Mouse (Mus musculus) retina, postnatal 1 day (tissue): ENCODE data around the gene Dnajc15.

Source experiments
- DNase-seq: peaks from one replicate; pipeline ENCODE4 v3.0.0-alpha.2; 2012

Dnajc15 gene

DNA sequence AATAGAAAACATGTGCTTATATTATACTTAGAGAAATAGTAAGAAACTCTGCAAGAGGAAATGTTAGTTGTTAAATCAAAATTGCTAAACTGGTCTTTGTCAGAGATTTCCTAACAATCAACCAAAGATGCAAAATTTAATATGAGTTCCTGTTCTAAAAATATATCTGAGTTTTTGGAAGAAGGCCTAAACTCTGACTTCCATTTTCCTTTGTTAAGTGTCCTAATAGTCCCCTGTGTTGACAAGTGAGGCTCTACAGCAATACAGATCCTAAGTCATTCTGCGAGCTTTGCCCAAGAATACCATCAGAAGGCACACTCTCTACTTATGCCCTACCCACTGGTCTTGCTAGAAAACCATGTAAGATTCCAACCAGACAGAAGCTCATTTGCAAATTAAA, 21.0 kb downstream of the Dnajc15 start:
- no peak for DNase-seq

DNA sequence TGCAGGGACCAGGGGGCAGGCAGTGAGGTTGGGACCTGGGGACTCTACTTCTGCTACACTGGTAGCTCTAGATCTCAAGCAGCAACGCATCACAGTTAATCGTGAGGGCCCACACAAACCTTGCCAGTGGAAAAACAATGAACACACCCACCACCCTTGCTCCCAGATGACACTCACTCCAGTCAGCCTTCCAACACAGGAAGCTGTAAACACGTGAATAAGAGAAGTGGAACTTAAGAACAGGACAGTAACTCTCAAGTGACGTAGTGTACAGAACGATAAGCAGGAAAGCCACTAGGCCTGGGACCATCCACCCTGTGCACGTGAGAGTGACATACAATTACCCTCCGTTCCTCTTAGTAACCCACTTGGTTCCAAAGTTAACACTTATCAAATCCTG, 25.1 kb downstream of the Dnajc15 start:
- DNase-seq: no peak

DNA sequence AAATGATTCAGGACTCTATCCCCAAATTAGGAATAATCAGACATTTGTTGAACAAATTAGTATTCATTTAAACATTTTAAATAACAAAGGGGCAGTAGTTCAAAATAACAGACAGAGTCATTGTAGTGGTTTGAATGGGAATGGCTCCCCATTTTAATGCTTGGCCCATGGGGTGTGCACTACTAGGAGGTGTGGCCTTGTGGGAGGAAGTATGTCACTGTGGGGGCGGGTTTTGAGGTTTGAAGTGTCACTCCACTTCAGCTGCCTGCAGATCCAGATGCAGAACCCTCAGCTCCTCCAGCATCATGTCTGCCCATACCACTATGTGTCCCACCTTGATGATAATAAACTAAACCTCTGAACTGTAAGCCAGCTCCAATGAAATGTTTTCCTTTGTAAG, 26.6 kb downstream of the Dnajc15 start:
- DNase-seq: no peak

DNA sequence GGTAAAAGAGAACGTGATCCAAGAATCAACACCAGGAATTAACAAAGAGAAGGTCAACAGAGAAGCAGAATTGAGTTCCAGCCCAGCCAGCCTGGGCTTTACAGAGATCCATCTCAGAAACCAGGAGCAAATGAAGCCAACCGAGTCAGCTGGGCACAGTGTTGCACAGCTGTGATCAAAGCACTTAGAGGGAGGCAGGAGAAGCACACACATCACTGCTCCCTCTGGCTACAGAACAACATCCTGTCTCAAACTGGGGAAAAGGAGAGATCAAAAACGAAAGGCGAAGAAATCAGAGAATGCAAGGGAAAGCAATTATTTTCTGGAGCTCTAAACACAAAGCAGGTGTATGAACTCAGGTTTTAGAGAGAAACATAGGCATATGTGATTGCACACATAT, 28.7 kb downstream of the Dnajc15 start:
- DNase-seq: no peak

DNA sequence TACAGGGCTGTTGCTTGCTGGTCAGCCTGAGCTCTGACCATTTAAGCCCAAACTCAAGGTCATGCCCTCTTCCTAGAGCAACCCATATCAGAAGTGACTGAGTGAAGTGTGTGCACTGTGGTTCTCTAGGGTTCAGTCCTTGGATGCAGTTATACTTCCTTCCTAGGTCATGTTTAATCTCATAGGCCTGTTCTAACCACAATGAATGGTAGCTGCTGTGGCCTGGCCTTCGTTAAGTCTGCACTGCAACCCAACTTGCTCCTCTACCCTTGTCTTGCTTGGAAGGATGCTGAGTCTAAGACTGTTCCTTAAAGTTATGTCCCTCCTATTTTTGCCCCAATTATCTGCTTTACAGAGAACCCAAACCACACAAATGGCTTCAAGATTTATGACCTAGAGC, 29.4 kb downstream of the Dnajc15 start:
- no peak for DNase-seq

DNA sequence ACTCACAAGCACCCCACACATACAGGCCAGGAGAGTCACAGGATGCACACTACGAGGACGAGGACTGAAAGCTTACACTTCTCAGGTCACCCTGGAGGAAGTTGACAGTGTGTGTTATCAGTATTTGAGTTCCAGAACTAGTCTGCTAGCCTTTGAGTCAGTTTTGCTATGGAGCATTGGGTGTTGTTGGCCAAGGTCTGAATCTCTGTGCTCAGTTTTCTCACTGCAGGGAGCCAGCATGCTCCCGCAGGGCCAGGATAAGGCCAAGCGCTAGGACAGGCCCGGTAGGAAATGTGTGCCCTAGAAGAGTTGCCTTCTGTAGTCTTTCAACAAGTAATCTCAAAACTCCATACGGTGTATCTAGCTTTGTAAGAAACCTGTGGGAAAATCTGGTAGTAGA, 34.4 kb downstream of the Dnajc15 start:
- DNase-seq: no peak

DNA sequence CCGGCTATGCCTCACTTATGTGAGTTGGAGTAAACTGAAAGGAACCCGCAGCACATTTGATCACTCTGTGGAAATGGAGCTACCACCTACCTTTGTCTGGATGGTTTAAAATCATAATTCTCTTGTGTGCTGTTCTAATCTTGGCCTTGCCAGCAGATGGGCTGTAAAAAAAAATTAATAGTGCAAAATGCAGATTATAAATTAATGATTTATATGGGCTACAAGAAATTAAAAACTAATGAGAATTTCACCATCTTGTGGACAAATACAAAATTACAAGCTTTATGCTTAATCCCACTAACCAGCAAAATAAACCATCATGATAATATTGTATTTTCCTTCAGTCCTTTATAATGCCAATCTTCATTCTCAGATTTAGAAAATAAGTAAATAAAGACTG, 34.8 kb downstream of the Dnajc15 start:
- DNase-seq: no peak

DNA sequence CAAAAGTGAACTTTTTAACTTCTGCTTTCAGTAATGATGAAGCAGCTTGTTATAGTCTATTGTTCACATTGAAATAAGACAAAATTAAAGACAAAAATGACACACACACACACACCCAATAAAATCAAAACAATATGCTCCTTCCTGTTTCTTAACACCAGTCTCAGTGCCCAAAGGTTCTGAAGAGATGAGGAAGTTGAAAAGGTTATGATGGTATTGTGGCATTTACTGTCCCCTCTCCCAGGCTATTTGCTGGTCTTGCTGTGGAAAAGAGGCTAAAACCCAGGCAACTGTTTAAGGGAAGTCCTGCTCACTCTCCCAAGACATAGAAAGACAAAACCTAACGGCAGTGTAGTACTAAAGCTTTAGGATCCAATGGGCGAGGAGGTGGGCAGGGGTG, 38.1 kb downstream of the Dnajc15 start:
- no peak for DNase-seq

DNA sequence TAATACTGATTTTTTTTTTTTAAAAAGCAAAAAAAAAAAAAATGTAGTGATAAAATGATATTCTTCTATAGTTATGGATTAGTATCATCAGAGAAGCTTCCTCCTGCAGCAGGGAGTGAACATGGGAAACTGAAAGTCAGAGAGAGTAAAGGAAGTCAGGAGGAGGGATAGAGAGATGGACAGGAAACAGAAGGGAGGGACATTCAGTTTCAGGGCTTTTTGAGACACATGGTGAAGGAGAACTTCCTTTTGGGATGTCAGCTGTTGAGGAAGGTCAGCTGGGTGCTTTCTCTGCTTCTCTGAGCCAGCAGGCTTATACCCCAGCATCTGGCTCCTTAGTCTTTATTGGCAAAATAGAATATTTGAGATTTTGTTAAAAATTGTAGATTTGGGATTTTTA, 42.6 kb downstream of the Dnajc15 start:
- no peak for DNase-seq

DNA sequence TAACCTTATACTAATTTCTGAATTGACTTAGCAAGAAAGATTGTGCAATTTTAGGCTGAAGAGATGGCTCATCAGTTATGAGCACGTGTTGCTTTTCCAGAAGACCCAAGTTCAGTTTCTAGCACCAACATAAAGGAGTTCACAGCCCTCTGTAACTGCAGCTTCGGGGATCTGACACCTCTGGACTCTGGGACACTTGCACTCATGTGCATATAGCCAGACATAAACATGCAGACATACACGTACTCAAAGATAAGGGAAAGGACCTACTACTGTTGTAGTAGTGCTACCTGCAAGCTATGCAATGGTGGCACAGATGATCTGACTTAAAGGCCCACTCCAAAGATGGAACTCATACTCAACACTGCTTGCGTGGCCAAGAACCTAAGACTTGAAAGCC, 43.0 kb downstream of the Dnajc15 start:
- DNase-seq: no peak

DNA sequence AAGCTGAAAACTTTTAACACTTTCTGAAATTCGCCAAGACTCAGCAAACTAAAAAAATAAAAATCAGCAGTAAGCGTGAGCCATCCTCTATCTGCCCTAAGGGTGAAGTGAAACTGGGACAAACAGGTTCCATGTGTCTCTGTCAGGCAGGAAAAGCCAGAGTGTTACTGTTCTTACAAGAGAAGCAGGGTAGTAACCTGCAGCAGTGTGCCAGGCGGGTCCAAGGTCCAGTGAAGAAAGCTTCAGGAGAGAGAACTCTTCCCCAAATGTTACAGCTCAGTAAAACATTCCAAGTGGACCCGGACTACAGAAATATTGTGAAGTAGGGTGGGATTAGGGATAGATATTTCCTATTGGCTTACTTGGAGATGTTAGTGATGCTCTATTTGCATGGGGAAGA, 45.3 kb downstream of the Dnajc15 start:
- no peak for DNase-seq

DNA sequence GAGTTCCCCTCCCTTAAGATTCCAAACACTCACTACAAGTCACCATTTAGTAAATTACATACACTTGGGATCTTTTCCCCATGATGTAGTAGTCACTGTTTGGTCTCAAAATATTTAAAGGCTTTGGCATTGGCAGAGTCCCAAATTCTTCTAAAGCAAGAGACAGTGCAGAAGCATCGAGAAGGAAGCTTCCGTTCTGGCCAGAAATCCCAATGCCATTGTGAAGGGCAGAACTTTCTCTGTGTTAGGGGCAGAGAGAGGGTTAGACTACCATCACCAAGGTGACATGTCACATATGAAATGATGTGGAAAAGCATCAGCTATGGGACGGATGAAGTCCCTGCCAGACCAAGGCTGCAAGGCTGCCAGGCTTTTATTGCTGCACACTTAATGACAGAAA, 49.0 kb downstream of the Dnajc15 start:
- no peak for DNase-seq

DNA sequence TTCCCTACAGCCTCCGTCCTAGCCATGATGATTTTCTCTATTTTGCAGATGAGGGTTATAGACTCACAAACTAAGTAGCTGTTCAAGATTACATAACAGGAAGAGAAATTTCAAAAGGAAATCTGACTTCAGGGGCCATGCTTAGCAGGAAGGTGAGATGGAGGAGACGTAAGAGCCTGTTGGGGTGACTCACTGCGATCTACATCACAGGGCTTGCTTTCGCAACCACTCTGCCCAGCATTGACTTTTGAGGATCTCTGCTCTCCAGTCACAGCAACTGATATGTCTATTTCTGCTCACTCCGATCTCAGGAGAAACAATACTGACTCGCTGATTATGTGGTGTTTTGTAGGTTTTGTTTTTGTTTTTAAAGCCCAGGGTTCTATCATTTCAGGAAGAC, 49.8 kb downstream of the Dnajc15 start:
- no peak for DNase-seq

DNA sequence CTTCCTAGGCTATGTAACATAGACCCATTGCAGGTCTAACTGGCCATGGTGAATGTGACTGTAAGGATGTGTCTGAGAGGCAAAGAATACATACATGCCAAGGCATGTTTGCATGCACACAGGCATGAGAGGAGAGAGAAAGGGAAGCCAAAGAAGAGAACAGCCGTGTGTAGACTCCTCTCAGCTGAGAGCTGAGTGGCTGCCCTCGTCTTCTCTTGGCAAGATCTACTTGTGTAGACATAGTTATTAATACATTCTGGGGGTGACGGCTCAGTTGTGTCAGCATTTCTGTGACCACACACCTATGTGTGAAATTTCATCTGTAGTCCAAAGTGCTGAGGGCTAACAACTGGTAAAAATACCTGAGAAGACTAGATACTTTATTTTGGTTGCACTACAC, 55.1 kb downstream of the Dnajc15 start:
- DNase-seq: no peak

DNA sequence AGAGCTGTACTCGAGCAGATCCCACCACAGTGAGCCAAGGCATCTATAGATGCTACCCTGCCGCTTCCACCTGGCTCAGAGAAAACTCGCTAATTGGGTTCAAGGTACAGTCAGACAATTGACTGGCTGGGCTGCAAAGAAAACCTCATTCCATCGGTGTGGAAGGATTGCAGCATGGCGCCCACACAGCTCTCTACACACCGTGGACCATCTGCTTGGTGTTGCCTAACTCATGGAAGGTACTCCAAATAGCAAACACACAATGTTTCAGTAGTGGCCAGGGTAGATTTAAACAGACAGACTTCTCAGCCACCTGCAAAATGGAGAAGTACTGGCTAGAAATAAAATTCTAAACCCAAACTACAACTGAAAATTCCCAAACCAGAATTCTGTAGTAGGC, 57.4 kb downstream of the Dnajc15 start:
- DNase-seq: no peak

DNA sequence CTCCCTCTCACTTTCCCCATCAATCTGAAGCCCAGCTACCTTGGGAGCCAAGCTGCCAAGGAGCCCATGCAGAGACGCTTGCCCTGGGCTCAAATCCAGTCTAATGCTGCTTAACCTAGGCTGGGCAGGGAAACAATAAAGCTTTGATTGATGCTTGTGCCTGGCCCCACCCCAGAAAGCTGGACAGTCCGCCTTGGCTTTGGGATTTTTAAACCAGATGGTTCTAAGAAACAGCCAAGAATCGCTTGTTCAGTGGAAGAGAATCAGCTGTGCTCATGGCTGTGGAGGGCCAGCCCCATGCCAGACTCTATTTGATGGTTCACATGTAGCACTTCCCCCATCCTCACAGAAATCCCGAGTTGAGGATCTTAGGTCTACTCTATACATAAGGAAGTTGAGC, 60.0 kb downstream of the Dnajc15 start:
- no peak for DNase-seq

DNA sequence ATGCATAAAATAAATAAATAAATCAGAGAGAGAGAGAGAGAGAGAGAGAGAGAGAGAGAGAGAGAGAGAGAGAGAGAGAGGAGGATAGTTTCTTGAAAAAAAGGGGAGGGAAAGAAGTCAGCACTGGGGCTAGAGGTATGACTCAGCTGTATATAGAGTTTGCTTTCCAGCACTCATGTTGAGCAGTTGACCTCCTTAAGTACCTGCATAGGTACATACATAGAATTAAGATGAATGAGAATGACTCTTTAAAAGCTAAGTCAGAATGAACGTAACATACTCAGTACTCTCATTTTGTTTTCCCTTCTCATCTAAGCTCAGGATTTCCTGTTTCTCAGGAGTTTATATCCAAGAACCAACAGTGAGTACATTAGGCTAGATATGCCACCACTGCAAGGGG, 62.0 kb downstream of the Dnajc15 start:
- no peak for DNase-seq

DNA sequence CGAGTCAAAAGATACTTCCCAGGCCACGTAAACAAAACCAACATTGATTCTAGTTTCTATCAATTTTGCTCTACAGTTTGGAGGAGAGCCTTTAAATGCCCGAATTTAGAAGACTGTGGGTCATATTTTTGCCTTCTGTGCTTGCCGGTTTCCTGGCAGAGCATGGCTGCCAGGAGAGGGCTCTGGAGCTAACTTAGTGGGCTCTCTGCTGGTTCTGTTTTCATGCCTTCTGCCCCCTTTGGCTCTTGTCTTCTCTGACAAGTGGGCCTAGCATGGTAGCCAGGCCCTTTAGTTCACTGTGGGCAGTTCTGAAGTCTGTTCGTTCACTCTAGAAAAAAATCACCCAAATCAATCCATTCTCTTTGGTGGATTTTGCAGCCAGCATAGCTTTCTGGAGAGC, 63.5 kb downstream of the Dnajc15 start:
- no peak for DNase-seq

DNA sequence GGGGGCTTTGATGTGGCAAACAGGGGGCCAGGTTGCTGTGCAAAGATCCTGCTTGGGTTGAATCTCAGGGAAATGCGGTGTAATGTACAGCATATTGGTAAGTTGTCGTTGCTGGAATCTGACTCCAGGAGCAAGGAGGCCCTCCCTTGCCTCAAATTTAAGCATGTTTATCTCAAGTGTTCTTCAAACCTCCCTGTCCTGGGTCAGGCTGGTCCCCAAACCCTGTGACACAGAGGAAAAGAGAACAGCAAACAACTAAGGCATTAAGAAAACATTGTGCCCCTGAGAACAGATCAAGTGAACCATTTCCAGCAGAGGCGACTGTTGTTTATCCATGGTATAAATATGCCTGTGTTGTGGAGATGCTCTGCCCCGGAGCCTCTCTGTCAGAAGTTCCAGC, 67.1 kb downstream of the Dnajc15 start:
- DNase-seq: no peak

DNA sequence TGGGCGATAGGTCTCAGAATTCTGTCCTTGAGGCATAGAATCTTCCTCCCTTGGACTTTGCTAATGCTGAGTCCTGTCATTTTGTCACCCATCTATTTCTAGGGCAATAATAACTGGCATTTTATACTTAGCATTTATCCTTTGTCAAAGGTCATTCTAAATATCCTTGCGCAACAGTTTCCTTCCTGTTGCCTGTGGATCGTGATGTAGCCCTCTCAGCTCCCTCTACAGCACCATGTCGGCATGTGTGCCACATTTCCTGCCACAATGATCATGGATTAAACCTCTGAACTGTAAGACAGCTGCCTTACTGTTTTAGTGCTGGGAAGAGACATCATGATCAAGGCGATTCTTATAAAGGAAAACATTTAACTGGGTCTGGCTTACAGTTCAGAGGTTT, 68.6 kb downstream of the Dnajc15 start:
- DNase-seq: no peak

DNA sequence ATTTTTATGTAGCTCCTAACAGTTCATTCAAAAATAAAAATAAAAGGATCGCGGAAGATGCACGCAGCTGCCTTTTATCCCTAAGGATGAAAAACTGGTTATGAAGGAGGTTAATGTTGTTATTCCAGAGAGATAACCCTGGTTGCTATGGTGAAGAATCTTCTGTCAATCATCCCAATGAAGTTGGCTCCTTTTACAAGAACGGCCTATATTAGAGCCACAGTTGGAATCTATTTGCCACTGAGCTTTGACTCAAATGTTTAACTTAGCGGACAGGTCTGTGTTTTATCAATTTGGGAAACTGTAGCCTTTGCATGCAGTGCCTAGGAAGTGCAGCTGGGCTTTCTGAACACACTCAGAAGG, 72.7 kb downstream of the Dnajc15 start:
- peak; percentile 46 for DNase-seq

DNA sequence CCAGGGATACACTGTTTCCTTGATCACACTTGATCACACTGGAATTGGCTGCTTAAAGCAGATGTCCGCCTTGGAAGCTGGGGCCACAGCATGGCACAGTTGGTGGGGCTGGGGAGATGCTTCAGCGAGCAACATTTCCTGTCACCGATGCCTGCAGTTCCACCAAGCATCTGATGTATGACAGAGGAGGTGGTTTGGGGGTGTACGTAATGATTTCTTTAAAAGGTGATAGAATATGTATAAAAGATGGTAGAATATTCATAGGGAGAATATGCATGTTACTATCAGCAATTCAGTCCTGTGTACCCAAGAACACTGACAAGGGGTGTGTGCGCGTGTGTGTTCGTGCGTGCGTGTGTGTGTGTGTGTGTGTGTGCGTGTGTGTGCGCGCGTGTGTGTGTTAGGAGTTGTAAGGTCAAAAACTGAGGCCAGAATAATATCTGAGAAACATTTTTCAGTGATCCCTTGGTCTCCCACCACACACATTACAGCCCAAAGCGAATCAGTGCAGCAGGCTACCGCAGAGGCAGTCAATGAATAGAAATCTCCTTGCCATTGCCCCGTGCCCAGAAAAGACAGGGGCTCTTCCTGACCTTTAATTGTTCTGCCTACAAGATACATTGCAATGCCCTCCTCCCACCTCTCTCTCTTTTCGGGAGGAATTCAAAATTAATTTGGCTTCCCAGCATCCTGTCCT, 73.2 kb downstream of the Dnajc15 start:
- DNase-seq: peak; percentile 23

DNA sequence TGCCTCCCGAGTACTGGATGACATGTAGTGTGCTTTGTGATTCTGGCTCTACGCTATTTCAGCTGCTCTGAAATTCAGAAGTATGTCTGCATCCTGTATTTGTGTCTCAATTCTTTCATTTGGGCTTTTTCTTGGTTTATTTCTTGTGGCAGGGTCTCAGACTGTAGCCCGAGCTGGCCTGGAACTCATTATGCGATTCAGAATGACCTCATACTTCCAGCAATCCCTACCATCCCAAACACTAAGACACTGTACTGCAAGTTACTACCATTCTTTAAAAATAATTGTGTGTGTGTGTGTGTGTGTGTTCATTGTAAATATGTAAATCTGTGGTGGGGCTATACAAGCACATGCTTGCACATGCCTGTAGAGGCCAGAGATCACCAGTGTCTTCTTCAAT, 78.4 kb downstream of the Dnajc15 start:
- no peak for DNase-seq

DNA sequence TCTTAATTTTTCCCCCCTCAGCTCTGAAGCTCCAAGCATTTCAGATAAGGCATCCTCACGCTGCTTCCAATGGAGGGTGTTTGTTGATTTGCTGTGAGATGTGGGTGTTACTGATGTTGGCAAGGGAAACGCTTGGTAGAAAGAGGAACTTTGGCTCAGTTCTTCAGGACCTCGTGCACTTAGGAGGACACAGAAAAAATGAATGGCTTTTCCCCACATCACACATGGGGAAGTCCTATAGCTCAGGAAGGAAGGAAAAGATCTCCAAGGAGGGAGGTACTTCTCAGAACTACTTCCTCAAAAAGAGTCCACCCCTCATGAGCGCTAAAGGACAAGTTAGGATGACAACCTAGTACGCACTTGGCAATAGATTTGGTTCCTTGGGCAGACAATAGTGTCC, 79.7 kb downstream of the Dnajc15 start:
- no peak for DNase-seq

DNA sequence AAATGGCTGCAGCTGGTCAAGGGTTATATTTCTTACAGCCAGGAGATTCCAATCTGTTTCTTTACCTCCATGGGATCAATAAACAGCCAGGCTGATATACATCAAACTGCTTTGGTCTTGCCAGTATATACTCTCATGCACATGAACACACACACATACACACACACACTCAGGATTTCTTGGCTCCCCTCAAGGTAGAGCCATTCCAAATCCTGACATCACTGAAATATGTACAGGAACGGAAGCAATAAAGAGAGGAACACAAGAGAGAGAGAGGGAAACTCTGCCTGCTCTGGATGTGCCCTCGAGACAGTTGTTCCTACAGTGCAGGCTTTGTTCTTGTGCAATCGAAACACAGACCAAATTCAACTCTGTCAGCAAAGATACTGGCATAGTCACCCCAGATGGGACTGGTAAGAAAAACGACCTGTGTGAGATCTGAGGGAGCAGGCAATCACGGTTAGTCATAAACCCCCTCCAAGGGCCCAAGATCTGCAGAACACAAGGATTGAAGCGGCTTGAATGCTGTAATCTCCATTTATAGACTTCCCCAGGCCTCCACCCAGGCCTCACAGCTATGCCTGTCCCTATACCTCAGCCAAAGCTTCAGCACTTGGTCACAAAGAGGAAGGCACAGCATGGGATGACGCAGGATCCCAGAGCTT, 80.5 kb downstream of the Dnajc15 start:
- DNase-seq: no peak
